Mouse (Mus musculus) E14TG2a.4 (cell line): ENCODE results near the gene Hp.

ENCODE experiments used
- H3K27me3 ChIP-seq: 2 replicates; pipeline ENCODE4 v1.6.1; 2014; ENCODE audit warnings: low read length, control low read depth; ENCODE audit not compliant: insufficient read depth
- H3K36me3 ChIP-seq: 2 replicates; pipeline ENCODE4 v1.6.1; 2014; ENCODE audit warnings: low read length, control low read depth; ENCODE audit not compliant: insufficient read depth
- H3K4me1 ChIP-seq: replicated peaks from 2 replicates; pipeline ENCODE4 v1.6.1; 2014; ENCODE audit warnings: low read depth, low read length, control low read depth
- H3K4me3 ChIP-seq: replicated peaks from 2 replicates; pipeline ENCODE4 v1.5.1; 2014; ENCODE audit warnings: mild to moderate bottlenecking, low read length
- H3K9me3 ChIP-seq: 2 replicates; pipeline ENCODE4 v1.6.1; 2014; ENCODE audit warnings: low read length, control low read depth
- CTCF ChIP-seq: conservative IDR thresholded peaks from 2 replicates; pipeline ENCODE4 v1.5.1; 2014; ENCODE audit warnings: low read length
- NANOG ChIP-seq: IDR thresholded peaks from 2 replicates; pipeline ENCODE4 v1.6.1; 2014; ENCODE audit warnings: borderline replicate concordance, low read length, mixed read lengths
- POU5F1 ChIP-seq: IDR thresholded peaks from 2 replicates; pipeline ENCODE4 v1.6.1; 2014; ENCODE audit warnings: low read length, borderline replicate concordance

The Hp gene

GRCm38 (mm10) chr8:109542165-109542564, 36.8 kb downstream of the Hp start:
- TF ChIP-seq POU5F1 (no peak), NANOG (no peak), CTCF (no peak)
- Histone ChIP-seq H3K9me3 (no peaks in the 10 kb centered on the region), H3K4me1 (peaks cover 23% of the 10 kb centered on the region), H3K27me3 (0 out of 2 replicates have a peak, but pooled peaks cover 12% of the 10 kb centered on the region), H3K36me3 (peaks cover 7% of the 10 kb centered on the region), H3K4me3 (no peak overlapping the region)

- H3K36me3 ChIP-seq = no peaks in the 10 kb centered on the region
- TF ChIP-seq POU5F1 (no peak), CTCF (peak; percentile 73), NANOG (no peak)
- H3K9me3 ChIP-seq = no peaks in the 10 kb centered on the region
- peaks cover 19% of the 10 kb centered on the region; the same call in 1 of the 2 replicates for H3K27me3 ChIP-seq
- peak overlapping the region; percentile 53 for H3K4me3 ChIP-seq
- H3K4me1 ChIP-seq = peaks cover 18% of the 10 kb centered on the region
These were observed 42.3 kb downstream of the Hp start for GRCm38 (mm10) chr8:109536703-109537102.

DNA sequence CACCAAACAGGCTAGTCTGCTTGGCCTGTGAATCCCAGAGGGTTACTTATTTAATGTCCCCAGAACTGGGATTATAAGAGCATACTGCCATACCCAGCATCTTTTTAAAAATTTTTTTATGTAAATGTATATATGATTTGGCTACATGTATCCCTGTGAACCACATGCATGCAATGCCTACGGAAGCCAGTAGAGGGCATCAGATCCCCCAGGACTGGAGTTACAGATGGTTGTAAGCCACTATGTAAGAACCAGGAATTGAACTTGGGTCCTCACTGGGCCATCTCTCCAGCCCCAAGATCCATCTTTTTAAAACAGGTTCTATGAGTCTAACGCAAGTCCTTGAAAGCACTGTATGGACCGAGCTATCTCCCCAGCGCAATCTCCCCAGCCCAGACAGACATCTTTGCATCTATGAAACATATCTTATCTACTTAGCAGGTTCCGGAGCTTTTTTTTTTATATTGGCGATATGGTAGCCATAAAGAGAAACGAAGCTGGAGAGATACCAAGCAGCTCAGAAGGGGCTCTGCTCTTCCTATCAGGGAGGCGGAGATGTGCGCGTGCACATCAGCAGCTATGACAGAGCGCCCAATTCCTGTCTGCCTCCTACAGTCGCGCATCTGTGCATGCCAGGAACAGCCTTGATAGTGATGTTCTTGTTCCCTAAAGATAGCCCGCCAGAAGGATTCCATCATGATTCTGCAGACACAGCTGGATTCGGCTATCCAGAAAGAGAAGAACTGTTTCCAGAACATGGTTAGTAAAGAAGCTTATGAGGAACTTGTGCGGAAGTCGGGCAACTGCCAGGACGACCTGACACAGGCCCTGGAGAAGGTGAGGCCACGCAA, 43.6 kb downstream of the Hp start:
- TF ChIP-seq NANOG (no peak), CTCF (peak; percentile 93)
- Histone ChIP-seq H3K4me3 (peak overlapping the region; percentile 53), H3K4me1 (peaks cover 18% of the 10 kb centered on the region), H3K27me3 (peaks cover 27% of the 10 kb centered on the region; the same call in 1 of the 2 replicates), H3K9me3 (no peaks in the 10 kb centered on the region), H3K36me3 (no peaks in the 10 kb centered on the region)
